Mouse (Mus musculus) MEL (cell line): Measurements from ENCODE around the gene Pip5k1a. TPM values are rescaled to one million over a fixed set of nuclear protein-coding genes. Genes with fewer than 3 reads are reported as not detected.

Source experiments
- DNase-seq: peaks from one replicate; pipeline ENCODE4 v3.0.0; 2011; ENCODE audit warnings: low read depth, low spot score
- H3K27ac ChIP-seq: 2 replicates; pipeline ENCODE4 v1.5.1; 2012; ENCODE audit warnings: low read depth, mild to moderate bottlenecking, control low read depth, low read length, moderate library complexity; ENCODE audit not compliant: control insufficient read depth
- H3K27me3 ChIP-seq, 2 experiments: fragments of 150-350 bp in 1 of 2; sonication (generic) in 1 of 2; 2 replicates each; pipeline ENCODE4 v1.6.1; 2012; ENCODE audit warnings: low read length in 2 of 2, mild to moderate bottlenecking in 2 of 2, improper control_type of control experiment in 1 of 2, moderate library complexity in 1 of 2; ENCODE audit not compliant: insufficient read depth in 2 of 2, control insufficient read depth in 1 of 2
- H3K36me3 ChIP-seq, 2 experiments: 2 replicates each; pipeline ENCODE4 v1.6.1; 2012 to 2014; ENCODE audit warnings: low read length in 2 of 2, improper control_type of control experiment in 1 of 2, inconsistent platforms in 1 of 2, mild to moderate bottlenecking in 1 of 2; ENCODE audit not compliant: insufficient read depth in 2 of 2, control insufficient read depth in 1 of 2
- H3K4me1 ChIP-seq, 2 experiments: fragments of 150-350 bp in 1 of 2; sonication (generic) in 1 of 2; 2 replicates each; pipeline ENCODE4 v1.6.1; 2012; ENCODE audit warnings: low read length in 2 of 2, improper control_type of control experiment in 1 of 2, mild to moderate bottlenecking in 1 of 2; ENCODE audit not compliant: insufficient read depth in 2 of 2, control insufficient read depth in 1 of 2
- H3K4me3 ChIP-seq, 2 experiments: fragments of 150-350 bp in 1 of 2; sonication (generic) in 1 of 2; 2 replicates each; pipeline ENCODE4 v1.5.1; 2012; ENCODE audit warnings: low read depth in 2 of 2, low read length in 2 of 2, mild to moderate bottlenecking in 2 of 2, moderate library complexity in 2 of 2, control low read depth in 1 of 2, improper control_type of control experiment in 1 of 2; ENCODE audit not compliant: control insufficient read depth in 1 of 2, insufficient read depth in 1 of 2
- H3K79me2 ChIP-seq: 2 replicates; pipeline ENCODE4 v1.6.1; 2012; ENCODE audit warnings: mild to moderate bottlenecking, low read length, moderate library complexity; ENCODE audit not compliant: control insufficient read depth, poor library complexity, insufficient read depth
- H3K9ac ChIP-seq: 2 replicates; pipeline ENCODE4 v1.6.1; 2012; ENCODE audit warnings: low read depth, mild to moderate bottlenecking, control low read depth, low read length, moderate library complexity; ENCODE audit not compliant: control insufficient read depth, poor library complexity, severe bottlenecking
- H3K9me3 ChIP-seq: fragments of 150-350 bp; sonication (generic); replicated peaks from 2 replicates; pipeline ENCODE4 v1.6.1; 2012; ENCODE audit warnings: mild to moderate bottlenecking, low read length, improper control_type of control experiment, moderate library complexity; ENCODE audit not compliant: insufficient read depth
- CHD2 ChIP-seq: IDR thresholded peaks from 2 replicates; pipeline ENCODE4 v1.6.1; 2011; ENCODE audit warnings: low read length, improper control_type of control experiment
- CTCF ChIP-seq, 3 experiments: IDR thresholded peaks in 2 of 3; conservative IDR thresholded peaks in 1 of 3; 2 replicates each; pipeline ENCODE4 v1.5.1; 2011 to 2012; ENCODE audit warnings: low read length in 3 of 3, low read depth in 2 of 3, mild to moderate bottlenecking in 2 of 3, improper control_type of control experiment in 1 of 3, inconsistent platforms in 1 of 3, mixed read lengths in 1 of 3, moderate library complexity in 1 of 3; ENCODE audit not compliant: control insufficient read depth in 1 of 3, insufficient read depth in 1 of 3, poor library complexity in 1 of 3, severe bottlenecking in 1 of 3
- ELF1 ChIP-seq: IDR thresholded peaks from 2 replicates; pipeline ENCODE4 v1.6.1; 2014; ENCODE audit warnings: low read depth, mild to moderate bottlenecking, inconsistent platforms, low read length, improper control_type of control experiment, moderate library complexity
- HCFC1 ChIP-seq: IDR thresholded peaks from 2 replicates; pipeline ENCODE4 v1.6.1; 2012; ENCODE audit warnings: low read depth, mild to moderate bottlenecking, inconsistent platforms, low read length, improper control_type of control experiment, moderate library complexity
- MAZ ChIP-seq: IDR thresholded peaks from 2 replicates; pipeline ENCODE4 v1.6.1; 2012; ENCODE audit warnings: low read depth, mild to moderate bottlenecking, inconsistent platforms, low read length, improper control_type of control experiment
- MXI1 ChIP-seq: IDR thresholded peaks from 2 replicates; pipeline ENCODE4 v1.6.1; 2011; ENCODE audit warnings: mild to moderate bottlenecking, low read depth, low read length, improper control_type of control experiment
- MYB ChIP-seq: IDR thresholded peaks from 2 replicates; pipeline ENCODE4 v1.6.1; 2011; ENCODE audit warnings: mild to moderate bottlenecking, low read depth, low read length, improper control_type of control experiment
- NELFE ChIP-seq: IDR thresholded peaks from 2 replicates; pipeline ENCODE4 v1.6.1; 2011; ENCODE audit warnings: low read depth, low read length, improper control_type of control experiment
- NRF1 ChIP-seq: IDR thresholded peaks from 2 replicates; pipeline ENCODE4 v1.6.1; 2014; ENCODE audit warnings: low read depth, mild to moderate bottlenecking, inconsistent platforms, low read length, improper control_type of control experiment, moderate library complexity; ENCODE audit not compliant: poor library complexity, insufficient read depth, severe bottlenecking
- POLR2A ChIP-seq, 2 experiments: IDR thresholded peaks; 2 replicates each; pipeline ENCODE4 v1.6.1; 2011 to 2012; ENCODE audit warnings: low read length in 2 of 2, mild to moderate bottlenecking in 2 of 2, control low read depth in 1 of 2, improper control_type of control experiment in 1 of 2, low read depth in 1 of 2, moderate library complexity in 1 of 2; ENCODE audit not compliant: control insufficient read depth in 1 of 2, insufficient read depth in 1 of 2, poor library complexity in 1 of 2
- POLR2AphosphoS2 ChIP-seq: IDR thresholded peaks from 2 replicates; pipeline ENCODE4 v1.6.1; 2011; ENCODE audit warnings: low read length, improper control_type of control experiment
- POLR2AphosphoS5 ChIP-seq: IDR thresholded peaks from 2 replicates; pipeline ENCODE4 v1.6.1; 2012; ENCODE audit warnings: low read depth, borderline replicate concordance, mild to moderate bottlenecking, inconsistent platforms, low read length, moderate library complexity, mixed read lengths
- SIN3A ChIP-seq: IDR thresholded peaks from 2 replicates; pipeline ENCODE4 v1.6.1; 2012; ENCODE audit warnings: low read length, improper control_type of control experiment, inconsistent platforms
- UBTF ChIP-seq: IDR thresholded peaks from 2 replicates; pipeline ENCODE4 v1.6.1; 2012; ENCODE audit warnings: low read depth, mild to moderate bottlenecking, inconsistent platforms, low read length, improper control_type of control experiment, moderate library complexity, borderline replicate concordance; ENCODE audit not compliant: insufficient read depth
- USF1 ChIP-seq: IDR thresholded peaks from 2 replicates; pipeline ENCODE4 v1.6.1; 2014; ENCODE audit warnings: low read depth, mild to moderate bottlenecking, inconsistent platforms, low read length, improper control_type of control experiment, moderate library complexity
- ZC3H11A ChIP-seq: IDR thresholded peaks from 2 replicates; pipeline ENCODE4 v1.6.1; 2012; ENCODE audit warnings: low read depth, mild to moderate bottlenecking, inconsistent platforms, low read length, improper control_type of control experiment
- ZKSCAN1 ChIP-seq: IDR thresholded peaks from 2 replicates; pipeline ENCODE4 v1.6.1; 2012; ENCODE audit warnings: low read depth, mild to moderate bottlenecking, inconsistent platforms, low read length, improper control_type of control experiment, moderate library complexity
- ZMIZ1 ChIP-seq: IDR thresholded peaks from 2 replicates; pipeline ENCODE4 v1.6.1; 2012; ENCODE audit warnings: low read depth, mild to moderate bottlenecking, inconsistent platforms, low read length, improper control_type of control experiment, moderate library complexity
- ZNF384 ChIP-seq: IDR thresholded peaks from 2 replicates; pipeline ENCODE4 v1.6.1; 2012; ENCODE audit warnings: low read depth, mild to moderate bottlenecking, inconsistent platforms, low read length, improper control_type of control experiment
- polyA plus RNA-seq, 2 experiments: library from polyadenylated mRNA; stranded (reverse) in 1 of 2; unstranded in 1 of 2; fragments of >175 nt in 1 of 2; fragments of >200 nt in 1 of 2; gene quantifications; 2 replicates each; pipeline versions ENCODE4 v1.2.1 to v1.2.4; 2012; ENCODE audit warnings: low replicate concordance in 2 of 2, low read depth in 1 of 2; ENCODE audit not compliant: insufficient read length in 2 of 2, insufficient read depth in 1 of 2, missing spikeins in 1 of 2
- total RNA-seq: library from RNA; depleted of rRNA; stranded (reverse); fragments of 300-350 nt; gene quantifications from 2 replicates; pipeline ENCODE4 v1.2.3, GENCODE M21; 2012

The Pip5k1a gene
- total and polyA plus RNA-seq, 3 experiments = 47.7 to 322 (median 103) TPM

- TF ChIP-seq ZC3H11A (no peak), MXI1 (peak; percentile 67; the same call in 1 of the 2 replicates), MYB (no peak)
These were observed 90.7 kb downstream of the Pip5k1a start (continued) for GRCm38 (mm10) chr3:95015891-95016531.

- peak within 1 kb of the TSS; percentile 83 for H3K9ac ChIP-seq
- peaks cover 4 to 15% of the 10 kb centered on the region in 2 experiments for H3K4me1 ChIP-seq
- peaks cover 24% of the 10 kb centered on the region for H3K79me2 ChIP-seq
- H3K9me3 ChIP-seq = no peaks in the 10 kb centered on the region
- H3K36me3 ChIP-seq = peaks cover 0 to 13% of the 10 kb centered on the region in 2 experiments; a peak in 3 of 4 replicates
- peak; percentile 100 for DNase-seq
- peak within 1 kb of the TSS; percentile 71 for H3K4me3 ChIP-seq
- H3K27ac ChIP-seq = peak within 1 kb of the TSS; percentile 95
- H3K27me3 ChIP-seq = no peaks in the 10 kb centered on the region
- no peak for TF ChIP-seq ZNF384
- TF ChIP-seq POLR2A (IDR thresholded peaks at IDR 0.05; ENCODE audit: control insufficient read depth in 1 of 2, insufficient read depth in 1 of 2, low read depth in 1 of 2, low read length in 2 of 2, poor library complexity in 1 of 2) = peak; percentile 83 to 94
- 0 out of 2 replicates have a peak, but pooled peaks have one; percentile 49 for TF ChIP-seq UBTF
- TF ChIP-seq ELF1 = peak; percentile 90
- peak; percentile 95 for TF ChIP-seq NELFE
- peak; percentile 77; the same call in 1 of the 2 replicates for TF ChIP-seq ZMIZ1
- no peak for TF ChIP-seq POLR2AphosphoS5
- TF ChIP-seq ZC3H11A = no peak
- TF ChIP-seq CTCF (IDR thresholded peaks at IDR 0.05 in 2 of 3, conservative IDR thresholded peaks at IDR 0.05 in 1 of 3; ENCODE audit: control insufficient read depth in 1 of 3, insufficient read depth in 1 of 3, low read depth in 2 of 3, low read length in 3 of 3, poor library complexity in 1 of 3, severe bottlenecking in 1 of 3) = 0 out of 6 replicates have a peak, but pooled peaks of 1 of the 3 experiments have one; percentile 2
- peak; percentile 56; the same call in 1 of the 2 replicates for TF ChIP-seq NRF1
- TF ChIP-seq POLR2AphosphoS2 = peak; percentile 92
- peak; percentile 73 for TF ChIP-seq SIN3A
- no peak for TF ChIP-seq ZKSCAN1
- TF ChIP-seq HCFC1 = peak; percentile 75
- peak; percentile 93 for TF ChIP-seq CHD2
- TF ChIP-seq USF1 = peak; percentile 70
- peak; percentile 96 for TF ChIP-seq MAZ
These were observed 91.3 kb downstream of the Pip5k1a start, which contains the start of gene Zfp687 for GRCm38 (mm10) chr3:95015337-95015872. Zfp687 (minus strand) TSS chr3:95015448.
